Mouse (Mus musculus): ENCODE data around the gene Mtap.

GRCm38 (mm10) chr4:89163613-89164012 is 26.7 kb downstream of the Mtap start:
- TF ChIP-seq CTCF (IDR thresholded peaks at IDR 0.05) (no peak), EP300 (IDR thresholded peaks at IDR 0.05) (no peak)
